Mouse (Mus musculus): ENCODE data around the gene Bub1. TPM values are rescaled to one million over a fixed set of nuclear protein-coding genes. Genes with fewer than 3 reads are reported as not detected.
A peak's percentile ranks its signal among the peaks of the same experiment; 100 is the strongest.

Bub1 gene
- polyA plus RNA-seq, 1 experiment, result not detected

DNA sequence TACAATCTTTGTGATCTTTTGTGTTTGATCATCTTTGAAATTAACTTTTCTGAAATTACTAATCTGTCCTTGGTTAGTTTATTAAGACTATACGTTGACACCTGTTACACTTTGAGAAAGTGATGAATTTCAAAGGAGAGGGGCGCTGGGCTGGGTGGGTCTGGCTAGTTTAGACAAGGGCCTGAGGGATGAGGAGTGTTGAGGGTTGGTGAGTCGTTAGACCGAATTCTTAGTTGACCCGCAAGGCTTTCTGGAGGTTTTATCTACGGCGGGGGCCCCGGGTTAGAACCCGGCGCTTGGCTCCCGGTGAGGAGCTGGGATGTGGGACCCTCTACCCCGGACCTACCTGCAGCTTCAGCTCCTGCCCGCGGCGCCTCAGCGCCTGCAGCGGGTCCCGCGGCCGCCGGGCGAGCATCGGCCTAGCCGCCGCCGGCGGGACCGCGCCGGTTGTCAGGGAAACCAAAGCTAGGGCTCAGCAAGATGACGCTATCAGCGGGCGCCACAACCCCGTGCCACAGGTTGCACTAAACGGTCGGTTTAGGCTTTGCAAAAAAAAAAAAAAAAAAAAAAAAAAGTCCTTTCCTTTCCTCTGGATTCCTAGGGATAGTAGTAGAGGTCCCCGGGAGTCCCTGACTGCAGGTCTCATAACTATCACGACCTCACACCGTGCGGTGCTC is 43.1 kb downstream of the Bub1 start, which contains the start of gene Nphp1:
Gene Nphp1 (minus strand): TSS at position 458 of the 677 bp plus-strand sequence.
- H3K4me3 ChIP-seq (ENCODE audit: insufficient read depth, low read depth, low read length), result peak within 1 kb of the TSS; percentile 81
- TF ChIP-seq CTCF (IDR thresholded peaks at IDR 0.05; ENCODE audit: insufficient read depth, low read depth, low read length), result no peak
- peak; percentile 65; the same call in 1 of the 2 replicates for TF ChIP-seq POLR2A (IDR thresholded peaks at IDR 0.05; ENCODE audit: insufficient read depth, low read depth, low read length)
- H3K27ac ChIP-seq (ENCODE audit: insufficient read depth, low read depth, low read length), result no peak within 1 kb of the TSS; the same call in 1 of the 2 replicates
- under 1% methylated on average over 40 of the region's 40 CpGs for WGBS
- peaks cover 4% of the 10 kb centered on the region; the same call in 1 of the 2 replicates for H3K4me1 ChIP-seq (ENCODE audit: control insufficient read depth, insufficient read depth, low read length)

GRCm38 (mm10) chr2:127787226-127787625 is 44.4 kb downstream of the Bub1 start:
- no peak for TF ChIP-seq POLR2A (IDR thresholded peaks at IDR 0.05; ENCODE audit: insufficient read depth, low read depth, low read length)
- no peak for TF ChIP-seq CTCF (IDR thresholded peaks at IDR 0.05; ENCODE audit: insufficient read depth, low read depth, low read length)
- 95% methylated on average over 5 of the region's 5 CpGs for WGBS
- H3K27ac ChIP-seq (ENCODE audit: insufficient read depth, low read depth, low read length), result no peak overlapping the region
- no peak overlapping the region for H3K4me3 ChIP-seq (ENCODE audit: insufficient read depth, low read depth, low read length)
- peaks cover 4% of the 10 kb centered on the region; the same call in 1 of the 2 replicates for H3K4me1 ChIP-seq (ENCODE audit: control insufficient read depth, insufficient read depth, low read length)

- Histone ChIP-seq H3K4me3 (ENCODE audit: insufficient read depth, low read depth, low read length) (no peak overlapping the region), H3K4me1 (ENCODE audit: control insufficient read depth, insufficient read depth, low read length) (peaks cover 7% of the 10 kb centered on the region), H3K27ac (ENCODE audit: insufficient read depth, low read depth, low read length) (no peak overlapping the region)
- 92% methylated on average over 5 of the region's 5 CpGs for WGBS
- TF ChIP-seq CTCF (IDR thresholded peaks at IDR 0.05; ENCODE audit: insufficient read depth, low read depth, low read length), result no peak
- no peak for TF ChIP-seq POLR2A (IDR thresholded peaks at IDR 0.05; ENCODE audit: insufficient read depth, low read depth, low read length)
Measured at GRCm38 (mm10) chr2:127778451-127778850, 53.2 kb downstream of the Bub1 start.

DNA sequence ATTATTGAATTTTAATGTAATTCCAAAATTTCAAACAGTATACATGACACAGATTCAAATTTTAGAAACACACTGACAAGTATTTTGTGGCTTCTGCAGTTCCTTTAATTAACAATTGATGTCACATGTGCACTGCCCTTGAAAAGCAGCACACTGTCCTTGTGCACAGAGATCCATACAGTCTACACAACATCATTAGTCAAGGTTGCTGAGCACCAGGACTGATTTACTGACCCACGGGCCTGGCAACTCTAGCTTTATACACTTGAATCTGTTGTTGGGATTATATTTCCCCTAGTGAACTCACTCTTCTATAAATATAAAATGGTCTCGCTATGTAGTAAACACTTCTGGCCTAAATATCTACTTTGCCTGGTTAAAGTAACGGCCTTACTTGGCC is 56.7 kb downstream of the Bub1 start:
- no peak overlapping the region for H3K27ac ChIP-seq (ENCODE audit: insufficient read depth, low read depth, low read length)
- no peak for TF ChIP-seq POLR2A (IDR thresholded peaks at IDR 0.05; ENCODE audit: insufficient read depth, low read depth, low read length)
- TF ChIP-seq CTCF (IDR thresholded peaks at IDR 0.05; ENCODE audit: insufficient read depth, low read depth, low read length), result no peak
- H3K4me1 ChIP-seq (ENCODE audit: control insufficient read depth, insufficient read depth, low read length), result peaks cover 7% of the 10 kb centered on the region
- 69% methylated on average over 3 of the region's 3 CpGs for WGBS
- no peak overlapping the region for H3K4me3 ChIP-seq (ENCODE audit: insufficient read depth, low read depth, low read length)

DNA sequence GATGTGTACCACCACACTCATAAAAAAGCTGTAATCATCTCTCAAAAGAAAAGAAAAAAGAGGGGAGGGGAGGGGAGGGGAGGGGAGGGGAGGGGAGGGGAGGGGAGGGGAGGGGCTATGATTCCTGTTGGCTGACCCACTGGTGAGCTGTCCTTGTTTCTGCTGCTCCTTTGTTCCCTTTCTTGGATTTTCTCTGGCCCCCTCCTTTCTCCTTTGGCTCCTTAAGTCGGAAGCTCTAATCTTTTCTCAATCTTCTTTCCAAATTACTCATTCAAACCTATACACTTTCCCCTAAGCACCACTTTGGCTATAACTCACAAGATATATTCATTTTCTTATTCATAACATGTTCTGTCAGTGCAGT is 57.1 kb downstream of the Bub1 start:
- TF ChIP-seq CTCF (IDR thresholded peaks at IDR 0.05; ENCODE audit: insufficient read depth, low read depth, low read length), result no peak
- 68% methylated on average over 1 of the region's 1 CpGs for WGBS
- Histone ChIP-seq H3K4me3 (ENCODE audit: insufficient read depth, low read depth, low read length) (no peak overlapping the region), H3K4me1 (ENCODE audit: control insufficient read depth, insufficient read depth, low read length) (peaks cover 7% of the 10 kb centered on the region), H3K27ac (ENCODE audit: insufficient read depth, low read depth, low read length) (no peak overlapping the region)

DNA sequence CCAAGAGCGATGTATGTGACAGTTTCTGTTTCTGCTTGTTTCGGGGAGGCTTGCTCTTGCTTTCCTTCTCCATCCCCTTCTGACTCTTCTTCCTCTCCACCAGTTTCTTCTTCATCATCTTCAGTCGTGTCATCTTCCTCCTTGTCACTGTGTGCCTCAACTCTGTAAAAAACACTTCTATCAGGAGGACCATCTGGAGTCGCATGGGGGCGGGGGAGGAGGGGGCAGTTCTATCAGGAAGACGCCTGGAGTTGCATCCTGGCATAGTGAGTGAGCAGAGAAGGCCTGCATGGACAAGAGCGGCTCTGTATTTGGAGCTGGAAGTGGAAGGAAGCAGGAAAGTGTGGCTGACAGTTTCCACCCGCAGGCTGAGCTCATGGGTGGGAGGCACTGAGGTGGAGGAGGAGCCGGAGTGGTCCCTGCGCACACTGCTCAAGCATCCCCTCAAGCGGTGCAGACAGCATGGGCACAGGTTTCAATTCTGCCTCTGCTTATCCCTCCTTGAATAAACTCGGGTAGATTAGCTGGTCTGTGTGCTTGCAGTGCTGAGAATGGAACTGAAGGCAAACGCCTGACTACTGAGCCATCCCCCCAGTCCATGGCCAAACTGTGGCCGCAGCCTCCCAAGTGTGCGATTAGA is 57.6 kb downstream of the Bub1 start:
- H3K4me1 ChIP-seq (ENCODE audit: control insufficient read depth, insufficient read depth, low read length), result peaks cover 7% of the 10 kb centered on the region
- H3K4me3 ChIP-seq (ENCODE audit: insufficient read depth, low read depth, low read length), result no peak overlapping the region
- WGBS, result 33% methylated on average over 15 of the region's 15 CpGs
- H3K27ac ChIP-seq (ENCODE audit: insufficient read depth, low read depth, low read length), result no peak overlapping the region
- TF ChIP-seq CTCF (IDR thresholded peaks at IDR 0.05; ENCODE audit: insufficient read depth, low read depth, low read length) (no peak), POLR2A (IDR thresholded peaks at IDR 0.05; ENCODE audit: insufficient read depth, low read depth, low read length) (no peak)

- WGBS, result 85% methylated on average over 5 of the region's 5 CpGs
Measured at GRCm38 (mm10) chr2:127761587-127761986, 70.1 kb downstream of the Bub1 start.

DNA sequence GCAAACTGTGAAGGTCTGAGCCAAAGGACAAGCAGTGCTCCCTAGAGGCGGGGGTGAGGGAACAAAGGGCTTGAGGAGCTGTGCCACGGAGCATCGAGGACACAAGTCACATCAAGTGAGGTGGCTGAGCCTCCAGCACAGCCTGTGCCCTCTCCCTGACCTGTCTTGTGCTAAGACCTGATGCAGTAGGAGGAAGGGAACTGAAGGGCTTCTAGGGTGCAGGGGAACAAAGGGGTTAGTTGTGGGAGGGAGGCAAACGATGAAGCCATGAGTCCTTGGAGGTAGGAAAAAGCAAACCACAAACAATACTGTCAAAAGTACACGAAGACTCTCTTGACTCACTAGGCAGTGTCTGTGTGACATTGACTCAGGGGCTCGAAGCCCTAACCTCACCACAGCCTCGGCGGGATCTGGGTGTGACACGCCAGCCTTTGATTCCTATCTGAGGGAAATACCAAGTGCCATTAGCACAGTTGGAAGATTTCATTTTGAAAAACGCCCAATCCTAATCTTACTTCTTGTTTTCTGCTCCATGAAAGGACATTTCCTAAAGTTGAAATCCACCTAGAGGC is 71.2 kb downstream of the Bub1 start:
- no peak for TF ChIP-seq CTCF (IDR thresholded peaks at IDR 0.05; ENCODE audit: insufficient read depth, low read depth, low read length)
- TF ChIP-seq POLR2A (IDR thresholded peaks at IDR 0.05; ENCODE audit: insufficient read depth, low read depth, low read length), result no peak
- WGBS, result 80% methylated on average over 10 of the region's 10 CpGs

More at GRCm38 (mm10) chr2:127761587-127761986, 70.1 kb downstream of the Bub1 start:
- Histone ChIP-seq H3K4me1 (ENCODE audit: control insufficient read depth, insufficient read depth, low read length) (peaks cover 3% of the 10 kb centered on the region; the same call in 1 of the 2 replicates), H3K4me3 (ENCODE audit: insufficient read depth, low read depth, low read length) (no peak overlapping the region), H3K27ac (ENCODE audit: insufficient read depth, low read depth, low read length) (no peak overlapping the region)
- TF ChIP-seq CTCF (IDR thresholded peaks at IDR 0.05; ENCODE audit: insufficient read depth, low read depth, low read length) (no peak), POLR2A (IDR thresholded peaks at IDR 0.05; ENCODE audit: insufficient read depth, low read depth, low read length) (no peak)

GRCm38 (mm10) chr2:127760014-127760413 is 71.7 kb downstream of the Bub1 start:
- H3K4me1 ChIP-seq (ENCODE audit: control insufficient read depth, insufficient read depth, low read length), result peaks cover 3% of the 10 kb centered on the region; the same call in 1 of the 2 replicates
- no peak overlapping the region for H3K4me3 ChIP-seq (ENCODE audit: insufficient read depth, low read depth, low read length)
- TF ChIP-seq CTCF (IDR thresholded peaks at IDR 0.05; ENCODE audit: insufficient read depth, low read depth, low read length), result no peak
- TF ChIP-seq POLR2A (IDR thresholded peaks at IDR 0.05; ENCODE audit: insufficient read depth, low read depth, low read length), result no peak
- WGBS, result 95% methylated on average over 6 of the region's 6 CpGs
- H3K27ac ChIP-seq (ENCODE audit: insufficient read depth, low read depth, low read length), result no peak overlapping the region

More for the DNA sequence above, 71.2 kb downstream of the Bub1 start:
- Histone ChIP-seq H3K27ac (ENCODE audit: insufficient read depth, low read depth, low read length) (no peak overlapping the region), H3K4me1 (ENCODE audit: control insufficient read depth, insufficient read depth, low read length) (peaks cover 3% of the 10 kb centered on the region; the same call in 1 of the 2 replicates), H3K4me3 (ENCODE audit: insufficient read depth, low read depth, low read length) (no peak overlapping the region)

All from olfactory bulb, adult 2 months (tissue).